Mouse (Mus musculus): ENCODE results near the gene Nsg2. TPM values are rescaled to one million over a fixed set of nuclear protein-coding genes. Genes with fewer than 3 reads are reported as not detected.
A peak's percentile ranks its signal among the peaks of the same experiment; 100 is the strongest.
"Not testable (repeated sequence)": the region's sequence is repeated elsewhere in the genome, so short reads cannot be mapped to it uniquely, and the experiment has no call there.

Gene Nsg2
- polyA plus RNA-seq (2014; fragmentation: Nextera tagmentation; extraction: Ambion mirVana) = 157 and 172 TPM in 2 replicates

DNA sequence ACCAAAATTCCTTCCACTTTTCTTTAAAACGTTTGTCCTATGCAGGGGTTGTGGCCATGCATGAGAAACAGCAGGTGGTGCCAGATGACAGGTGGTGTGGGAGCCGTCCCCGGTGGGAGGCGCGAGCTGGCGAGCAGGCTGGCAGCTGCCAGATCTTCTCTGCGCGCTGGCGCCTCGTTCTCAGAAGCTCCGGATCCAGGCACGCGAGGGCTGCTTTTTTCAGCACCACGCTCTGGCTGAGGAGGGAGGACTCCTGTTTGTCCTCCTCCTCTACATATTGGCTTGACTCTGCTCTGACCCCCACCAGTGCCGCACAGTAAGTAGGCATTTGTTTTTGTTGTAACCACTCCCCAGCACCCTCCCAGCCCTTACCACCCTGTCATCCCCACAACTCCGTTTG lies at the start of gene Nsg2:
Gene Nsg2 (plus strand): TSS at position 183 of the 400 bp plus-strand sequence.
- Histone ChIP-seq H3K4me2 (replicated peaks) (peak within 1 kb of the TSS; percentile 93), H3K9ac (peak within 1 kb of the TSS; percentile 91), H3K27ac (peak within 1 kb of the TSS; percentile 97), H3K36me3 (replicated peaks; ENCODE audit: control insufficient read depth, insufficient read depth) (peaks cover 28% of the 10 kb centered on the region), H3K4me1 (replicated peaks; ENCODE audit: control insufficient read depth, insufficient read depth, low read length) (peaks cover 27% of the 10 kb centered on the region), H3K9me3 (ENCODE audit: control insufficient read depth, low read length) (no peaks in the 10 kb centered on the region), H3K4me3 (replicated peaks; ENCODE audit: low read length) (peak within 1 kb of the TSS; percentile 49), H3K27me3 (ENCODE audit: control insufficient read depth, insufficient read depth, low read length) (no peaks in the 10 kb centered on the region)
- DNase-seq (ENCODE audit: low spot score) (peak; percentile 89), ATAC-seq (ENCODE audit: low FRiP score) (peak; percentile 82)
- under 1% methylated on average over 16 of the region's 16 CpGs for WGBS

DNA sequence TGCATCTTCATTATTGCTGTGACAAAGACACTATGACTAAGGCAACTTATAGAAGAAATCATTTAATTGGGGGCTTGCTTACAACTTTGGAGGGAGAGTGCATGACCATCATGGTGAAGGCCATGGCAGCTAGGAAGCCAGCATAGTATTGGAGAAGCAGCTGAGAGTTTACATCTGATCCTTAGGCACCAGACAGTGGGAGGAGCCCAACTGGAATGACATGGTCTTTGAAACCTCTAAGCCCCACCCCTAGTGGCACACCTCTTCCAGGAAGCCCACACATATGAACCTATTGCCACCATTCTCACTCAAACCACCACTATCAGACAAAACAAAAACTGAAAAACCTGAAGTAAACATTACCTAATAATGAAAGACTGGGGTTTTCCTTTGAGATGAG lies 40.2 kb upstream of the Nsg2 start:
- Histone ChIP-seq H3K36me3 (replicated peaks; ENCODE audit: control insufficient read depth, insufficient read depth) (no peaks in the 10 kb centered on the region), H3K4me3 (replicated peaks; ENCODE audit: low read length) (no peak overlapping the region), H3K4me1 (replicated peaks; ENCODE audit: control insufficient read depth, insufficient read depth, low read length) (no peaks in the 10 kb centered on the region), H3K9me3 (ENCODE audit: control insufficient read depth, low read length) (no peaks in the 10 kb centered on the region), H3K27ac (no peak overlapping the region), H3K9ac (no peak overlapping the region), H3K4me2 (replicated peaks) (no peak overlapping the region), H3K27me3 (ENCODE audit: control insufficient read depth, insufficient read depth, low read length) (no peaks in the 10 kb centered on the region)
- DNase-seq (ENCODE audit: low spot score) (no peak), ATAC-seq (ENCODE audit: low FRiP score) (no peak)

DNA sequence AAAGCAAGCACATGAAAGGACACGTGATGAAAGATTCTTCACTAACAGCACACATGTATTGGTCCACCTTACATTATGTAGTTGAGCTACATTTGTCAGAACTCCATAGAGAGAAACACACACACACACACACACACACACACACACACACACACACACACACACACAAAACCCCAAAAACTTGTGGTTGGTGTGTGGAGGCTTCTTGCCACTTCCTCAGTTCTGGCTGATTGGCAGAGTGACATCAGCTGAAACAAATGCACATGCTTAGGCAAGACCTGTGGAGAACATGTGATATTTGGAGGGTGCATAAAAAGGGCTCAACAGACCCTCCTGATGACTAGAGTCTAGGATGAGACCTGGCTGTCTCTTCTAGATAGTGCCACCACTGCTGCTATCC lies 36.3 kb upstream of the Nsg2 start:
- no peaks in the 10 kb centered on the region for H3K9me3 ChIP-seq (ENCODE audit: control insufficient read depth, low read length)
- peaks cover 6% of the 10 kb centered on the region; the same call in 1 of the 2 replicates for H3K4me1 ChIP-seq (replicated peaks; ENCODE audit: control insufficient read depth, insufficient read depth, low read length)
- DNase-seq (ENCODE audit: low spot score) (no peak), ATAC-seq (ENCODE audit: low FRiP score) (no peak)
- no peak overlapping the region for H3K9ac ChIP-seq
- no peak overlapping the region for H3K4me2 ChIP-seq (replicated peaks)
- H3K36me3 ChIP-seq (replicated peaks; ENCODE audit: control insufficient read depth, insufficient read depth) = no peaks in the 10 kb centered on the region
- no peaks in the 10 kb centered on the region for H3K27me3 ChIP-seq (ENCODE audit: control insufficient read depth, insufficient read depth, low read length)
- no peak overlapping the region for H3K4me3 ChIP-seq (replicated peaks; ENCODE audit: low read length)
- H3K27ac ChIP-seq = no peak overlapping the region
- WGBS = 95% methylated on average over 1 of the region's 1 CpGs

DNA sequence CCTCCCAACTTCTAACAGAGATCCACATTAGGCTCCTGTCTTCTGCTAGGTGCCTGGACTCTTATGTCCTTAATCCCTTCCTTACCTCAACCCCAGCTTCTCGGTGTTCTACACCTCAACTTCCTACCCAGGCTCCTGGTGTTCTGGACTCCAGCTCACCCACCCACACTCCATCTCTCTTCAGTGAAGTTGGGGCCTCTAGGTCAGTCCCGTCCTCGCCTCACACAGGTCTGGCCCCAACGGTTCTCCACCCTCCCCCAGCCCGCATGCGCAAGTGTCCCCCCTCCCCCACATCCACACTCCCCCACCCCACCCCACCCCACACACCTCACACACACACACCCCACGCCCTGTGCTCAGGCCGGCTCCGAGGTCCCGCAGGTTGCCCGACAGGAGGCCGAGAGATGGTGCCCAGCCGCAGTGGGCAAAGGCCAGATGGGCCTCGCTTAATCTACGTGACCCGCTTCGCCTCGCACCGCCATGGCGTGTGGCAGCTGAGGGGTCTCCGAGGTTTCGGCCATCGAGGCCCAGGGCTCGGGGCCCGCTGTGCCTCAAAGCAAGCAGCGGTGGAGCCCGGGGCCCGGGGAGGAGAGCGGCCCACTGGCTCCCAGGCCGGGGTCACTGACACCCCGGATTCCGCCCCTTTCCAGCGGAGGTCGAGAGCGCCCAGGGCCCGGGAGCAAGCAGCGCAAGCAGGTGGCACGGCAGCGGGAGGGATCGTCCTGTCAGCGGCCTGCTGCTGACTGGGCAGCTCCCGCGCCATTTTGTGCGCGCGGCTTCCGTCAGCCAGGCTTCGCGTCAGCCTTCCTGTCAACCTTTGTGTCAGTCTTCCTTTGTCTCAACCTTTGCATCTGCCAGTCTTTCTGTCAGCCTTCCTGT lies 34.8 kb upstream of the Nsg2 start, which contains the start of gene 4930524B15Rik:
Gene 4930524B15Rik (plus strand): TSS at position 337 of the 879 bp plus-strand sequence.
- DNase-seq (ENCODE audit: low spot score) = no peak
- Histone ChIP-seq H3K4me3 (replicated peaks; ENCODE audit: low read length) (peak within 1 kb of the TSS; percentile 15; the same call in 1 of the 2 replicates), H3K9ac (peak within 1 kb of the TSS; percentile 61), H3K4me1 (replicated peaks; ENCODE audit: control insufficient read depth, insufficient read depth, low read length) (peaks cover 6% of the 10 kb centered on the region; the same call in 1 of the 2 replicates), H3K36me3 (replicated peaks; ENCODE audit: control insufficient read depth, insufficient read depth) (no peaks in the 10 kb centered on the region), H3K4me2 (replicated peaks) (peak within 1 kb of the TSS; percentile 57), H3K27ac (no peak within 1 kb of the TSS), H3K9me3 (ENCODE audit: control insufficient read depth, low read length) (no peaks in the 10 kb centered on the region), H3K27me3 (ENCODE audit: control insufficient read depth, insufficient read depth, low read length) (no peaks in the 10 kb centered on the region)
- peak; percentile 74 for ATAC-seq (ENCODE audit: low FRiP score)
- 46% methylated on average over 48 of the region's 49 CpGs for WGBS

DNA sequence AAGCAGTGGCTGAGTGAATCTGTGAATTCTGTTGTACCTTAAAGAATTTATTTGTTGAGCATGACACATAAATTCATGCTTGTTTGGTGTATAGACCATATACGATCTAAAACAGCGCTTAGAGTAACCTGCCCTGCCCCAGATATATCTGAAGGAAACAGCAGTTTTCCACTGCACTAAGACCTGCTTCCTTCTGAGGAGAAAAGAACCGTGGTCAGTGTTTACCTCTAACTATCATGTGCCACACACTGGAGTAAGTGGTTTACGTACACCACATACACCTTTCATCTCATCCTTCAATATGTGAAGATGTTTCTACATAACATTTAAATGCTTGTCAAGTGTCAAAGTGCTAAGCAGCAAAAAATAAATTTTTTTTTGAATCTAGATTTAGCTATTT lies 26.1 kb upstream of the Nsg2 start:
- Histone ChIP-seq H3K9ac (no peak overlapping the region), H3K9me3 (ENCODE audit: control insufficient read depth, low read length) (no peaks in the 10 kb centered on the region), H3K4me2 (replicated peaks) (no peak overlapping the region), H3K36me3 (replicated peaks; ENCODE audit: control insufficient read depth, insufficient read depth) (no peaks in the 10 kb centered on the region), H3K4me1 (replicated peaks; ENCODE audit: control insufficient read depth, insufficient read depth, low read length) (no peaks in the 10 kb centered on the region), H3K4me3 (replicated peaks; ENCODE audit: low read length) (no peak overlapping the region), H3K27ac (no peak overlapping the region), H3K27me3 (ENCODE audit: control insufficient read depth, insufficient read depth, low read length) (no peaks in the 10 kb centered on the region)
- ATAC-seq (ENCODE audit: low FRiP score) = no peak
- DNase-seq (ENCODE audit: low spot score) = no peak
- 84% methylated on average over 4 of the region's 4 CpGs for WGBS

DNA sequence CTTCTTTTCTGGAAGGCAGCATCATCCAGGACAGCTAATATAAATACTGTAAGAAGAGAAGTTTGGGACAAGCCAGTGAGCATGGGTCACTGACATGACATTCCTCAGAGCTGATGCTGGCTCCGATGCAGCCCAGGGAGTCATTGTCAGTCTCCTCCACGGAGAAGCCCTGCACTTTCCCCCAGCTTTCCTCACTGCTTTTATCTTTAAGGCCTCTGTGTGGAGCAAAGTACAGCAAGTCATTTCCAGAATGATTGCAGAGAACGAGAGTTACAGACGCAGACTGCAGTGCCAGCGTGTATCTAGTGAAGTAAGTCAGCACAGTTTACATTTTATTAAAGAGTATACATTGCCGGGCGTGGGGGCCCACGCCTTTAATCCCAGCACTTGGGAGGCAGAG lies 25.4 kb upstream of the Nsg2 start:
- peaks cover 5% of the 10 kb centered on the region; the same call in 1 of the 2 replicates for H3K9me3 ChIP-seq (ENCODE audit: control insufficient read depth, low read length)
- H3K27me3 ChIP-seq (ENCODE audit: control insufficient read depth, insufficient read depth, low read length) = no peaks in the 10 kb centered on the region
- ATAC-seq (ENCODE audit: low FRiP score) = no peak
- DNase-seq (ENCODE audit: low spot score) = no peak
- no peaks in the 10 kb centered on the region for H3K36me3 ChIP-seq (replicated peaks; ENCODE audit: control insufficient read depth, insufficient read depth)
- H3K27ac ChIP-seq = no peak overlapping the region
- no peak overlapping the region for H3K4me2 ChIP-seq (replicated peaks)
- H3K9ac ChIP-seq = no peak overlapping the region
- no peak overlapping the region for H3K4me3 ChIP-seq (replicated peaks; ENCODE audit: low read length)
- 66% methylated on average over 8 of the region's 8 CpGs for WGBS
- H3K4me1 ChIP-seq (replicated peaks; ENCODE audit: control insufficient read depth, insufficient read depth, low read length) = no peaks in the 10 kb centered on the region

DNA sequence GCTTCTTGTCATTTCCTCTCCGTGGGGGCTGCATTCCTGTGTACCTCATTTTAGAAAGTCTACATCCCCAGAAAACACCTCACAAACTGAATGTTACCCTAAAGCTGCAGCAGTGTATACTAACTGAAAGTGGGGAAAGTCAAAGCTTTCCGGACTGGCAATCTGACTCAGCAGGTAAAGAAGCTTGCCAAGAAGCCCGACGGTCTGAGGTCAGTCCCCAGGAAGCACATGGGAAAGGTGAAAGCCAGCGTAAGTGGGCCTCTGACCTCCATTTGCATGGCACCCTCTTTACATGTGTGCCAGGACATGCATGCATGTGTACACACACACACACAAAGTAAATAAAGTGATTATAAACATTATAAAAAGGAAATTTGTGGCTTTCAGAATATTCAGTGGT lies 24.6 kb upstream of the Nsg2 start:
- DNase-seq (ENCODE audit: low spot score) (no peak), ATAC-seq (ENCODE audit: low FRiP score) (no peak)
- no peak overlapping the region for H3K27ac ChIP-seq
- WGBS = 83% methylated on average over 5 of the region's 5 CpGs
- H3K4me1 ChIP-seq (replicated peaks; ENCODE audit: control insufficient read depth, insufficient read depth, low read length) = no peaks in the 10 kb centered on the region
- no peak overlapping the region for H3K9ac ChIP-seq
- H3K36me3 ChIP-seq (replicated peaks; ENCODE audit: control insufficient read depth, insufficient read depth) = no peaks in the 10 kb centered on the region
- no peak overlapping the region for H3K4me2 ChIP-seq (replicated peaks)
- H3K27me3 ChIP-seq (ENCODE audit: control insufficient read depth, insufficient read depth, low read length) = no peaks in the 10 kb centered on the region
- H3K4me3 ChIP-seq (replicated peaks; ENCODE audit: low read length) = no peak overlapping the region
- peaks cover 9% of the 10 kb centered on the region; the same call in 1 of the 2 replicates for H3K9me3 ChIP-seq (ENCODE audit: control insufficient read depth, low read length)

DNA sequence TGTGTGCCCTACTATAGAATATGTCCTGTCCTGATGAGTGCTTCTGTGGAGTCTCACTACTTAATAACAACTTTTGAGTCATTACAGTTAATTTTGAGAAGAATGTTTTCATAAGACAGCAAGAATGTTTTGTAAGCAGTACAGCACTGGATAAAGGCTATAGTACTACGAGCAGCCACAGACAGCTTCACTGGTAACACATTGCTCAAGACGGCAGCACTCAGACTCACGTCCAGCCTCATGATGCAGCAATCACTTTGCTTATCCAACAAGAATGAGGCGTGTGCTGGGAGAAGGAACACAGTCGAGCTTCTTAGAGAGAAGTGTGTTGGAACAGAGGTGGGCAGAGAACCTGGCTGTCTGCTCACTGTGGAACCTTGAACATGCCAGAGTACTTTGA lies 24.1 kb upstream of the Nsg2 start:
- no peaks in the 10 kb centered on the region for H3K36me3 ChIP-seq (replicated peaks; ENCODE audit: control insufficient read depth, insufficient read depth)
- no peak overlapping the region for H3K4me2 ChIP-seq (replicated peaks)
- H3K9me3 ChIP-seq (ENCODE audit: control insufficient read depth, low read length) = peaks cover 9% of the 10 kb centered on the region; the same call in 1 of the 2 replicates
- no peak overlapping the region for H3K4me3 ChIP-seq (replicated peaks; ENCODE audit: low read length)
- no peaks in the 10 kb centered on the region for H3K27me3 ChIP-seq (ENCODE audit: control insufficient read depth, insufficient read depth, low read length)
- no peak for DNase-seq (ENCODE audit: low spot score)
- H3K9ac ChIP-seq = no peak overlapping the region
- WGBS = 81% methylated on average over 5 of the region's 5 CpGs
- no peak overlapping the region for H3K27ac ChIP-seq
- no peak for ATAC-seq (ENCODE audit: low FRiP score)
- H3K4me1 ChIP-seq (replicated peaks; ENCODE audit: control insufficient read depth, insufficient read depth, low read length) = no peaks in the 10 kb centered on the region

DNA sequence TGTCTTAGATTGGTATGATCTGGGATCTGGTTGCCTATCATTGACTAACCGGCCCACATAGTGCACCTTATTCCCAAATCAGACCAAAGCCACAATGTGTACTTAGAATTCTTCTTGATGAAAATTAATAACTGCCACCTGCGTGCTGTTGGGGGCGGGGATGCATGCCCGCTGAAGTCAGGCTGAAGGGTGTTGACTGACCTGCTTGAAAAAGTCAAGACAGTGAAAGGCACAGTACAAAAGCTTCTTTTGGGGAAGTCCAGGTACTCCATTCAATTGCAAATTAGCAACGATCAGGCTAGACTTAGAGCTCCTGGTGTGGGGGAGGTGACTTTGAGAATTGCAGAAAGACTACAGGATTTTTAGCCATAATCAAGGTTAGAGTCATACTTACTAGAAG lies 20.2 kb upstream of the Nsg2 start:
- WGBS = 84% methylated on average over 5 of the region's 5 CpGs
- not testable (repeated sequence) for H3K4me2 ChIP-seq (replicated peaks); H3K27ac ChIP-seq; H3K27me3 ChIP-seq (ENCODE audit: control insufficient read depth, insufficient read depth, low read length); H3K9me3 ChIP-seq (ENCODE audit: control insufficient read depth, low read length); ATAC-seq (ENCODE audit: low FRiP score); H3K36me3 ChIP-seq (replicated peaks; ENCODE audit: control insufficient read depth, insufficient read depth); DNase-seq (ENCODE audit: low spot score); H3K9ac ChIP-seq; H3K4me3 ChIP-seq (replicated peaks; ENCODE audit: low read length); H3K4me1 ChIP-seq (replicated peaks; ENCODE audit: control insufficient read depth, insufficient read depth, low read length)

All from hindbrain, embryonic 14.5 days (tissue).